Mouse (Mus musculus) G1E (cell line): Measurements from ENCODE around the gene Slc25a20. TPM values are rescaled to one million over a fixed set of nuclear protein-coding genes. Genes with fewer than 3 reads are reported as not detected.

Experiments
- ATAC-seq: 2 replicates; pipeline ENCODE4 v1.8.0; 2016; ENCODE audit warnings: mild to moderate bottlenecking; ENCODE audit not compliant: insufficient number of reproducible peaks, poor library complexity, low FRiP score, severe bottlenecking; ENCODE audit errors: extremely low read depth
- DNase-seq: peaks from one replicate; pipeline ENCODE4 v3.0.0; 2012; ENCODE audit warnings: low spot score
- H3K27me3 ChIP-seq: 2 replicates; pipeline ENCODE4 v1.6.1; 2012; ENCODE audit warnings: mild to moderate bottlenecking, low read length, inconsistent platforms; ENCODE audit not compliant: insufficient read depth
- H3K36me3 ChIP-seq: replicated peaks from 2 replicates; pipeline ENCODE3; 2012; ENCODE audit warnings: mild to moderate bottlenecking, inconsistent platforms
- H3K4me1 ChIP-seq: 2 replicates; pipeline ENCODE4 v1.6.1; 2012; ENCODE audit warnings: low read depth, low read length, inconsistent platforms, mixed read lengths; ENCODE audit not compliant: insufficient read depth
- H3K4me3 ChIP-seq: 2 replicates; pipeline ENCODE4 v1.5.1; 2012; ENCODE audit warnings: low read depth, mild to moderate bottlenecking, inconsistent platforms, low read length, moderate library complexity, mixed read lengths
- H3K9me3 ChIP-seq: replicated peaks from 2 replicates; pipeline ENCODE4 v1.6.1; 2012; ENCODE audit warnings: inconsistent platforms
- CTCF ChIP-seq: IDR thresholded peaks from 2 replicates; pipeline ENCODE4 v1.5.1; 2012; ENCODE audit warnings: low read depth, low read length, inconsistent platforms, mixed read lengths
- GATA1 ChIP-seq: IDR thresholded peaks from 2 replicates; pipeline ENCODE4 v1.6.1; 2012; ENCODE audit warnings: borderline replicate concordance, low read length, inconsistent platforms, mixed read lengths
- GATA2 ChIP-seq: IDR thresholded peaks from 2 replicates; pipeline ENCODE4 v1.6.1; 2012; ENCODE audit warnings: low read depth, low read length, inconsistent platforms, borderline replicate concordance
- POLR2AphosphoS5 ChIP-seq: IDR thresholded peaks from 2 replicates; pipeline ENCODE4 v1.6.1; 2012; ENCODE audit warnings: low read depth, low read length, inconsistent platforms; ENCODE audit not compliant: insufficient replicate concordance
- TAL1 ChIP-seq: conservative IDR thresholded peaks from 2 replicates; pipeline ENCODE4 v1.6.1; 2012; ENCODE audit warnings: low read depth, low read length, inconsistent platforms, mixed read lengths
- polyA plus RNA-seq: library from polyadenylated mRNA; stranded (reverse); fragments of >175 nt; gene quantifications from 2 replicates; pipeline ENCODE4 v1.2.3, GENCODE M21; 2012
- total RNA-seq, 2 experiments: library from RNA; stranded (forward) in 1 of 2; stranded (reverse) in 1 of 2; fragments of 200-1000 nt in 1 of 2; fragments of >200 nt in 1 of 2; fragmentation: Nextera tagmentation in 1 of 2; gene quantifications; 2 replicates each; pipeline ENCODE4 v1.2.3; 2014 to 2017

Slc25a20 gene
- total and polyA plus RNA-seq, 3 experiments = 7.7 to 30.3 (median 17.8) TPM

DNA sequence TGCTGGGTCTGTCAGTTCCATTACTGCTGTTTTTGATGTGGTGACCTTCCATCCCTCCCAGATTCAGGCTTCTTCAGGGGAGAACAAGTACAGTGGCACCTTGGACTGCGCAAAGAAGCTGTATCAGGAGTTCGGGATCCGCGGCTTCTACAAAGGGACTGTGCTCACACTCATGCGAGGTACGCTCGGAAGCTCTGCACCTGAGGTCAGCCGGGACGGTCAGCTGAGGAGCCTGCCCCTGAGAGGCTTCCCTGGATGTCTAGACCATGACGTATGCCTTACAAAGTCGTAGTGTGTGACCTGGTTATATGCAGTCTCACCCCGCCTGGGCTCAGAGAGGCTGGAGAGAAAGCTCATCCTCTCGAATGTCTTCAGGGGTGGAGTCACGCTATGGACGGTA, 18.1 kb downstream of the Slc25a20 start:
- no peaks in the 10 kb centered on the region for H3K9me3 ChIP-seq
- peaks cover 82% of the 10 kb centered on the region for H3K36me3 ChIP-seq
- no peaks in the 10 kb centered on the region for H3K27me3 ChIP-seq
- H3K4me3 ChIP-seq = no peak overlapping the region
- ATAC-seq (no peak), DNase-seq (no peak)
- H3K4me1 ChIP-seq = no peaks in the 10 kb centered on the region
- TF ChIP-seq CTCF (no peak), GATA2 (no peak), TAL1 (no peak), GATA1 (no peak), POLR2AphosphoS5 (no peak)

GRCm38 (mm10) chr9:108686475-108686887, 24.6 kb downstream of the Slc25a20 start:
- H3K9me3 ChIP-seq = no peaks in the 10 kb centered on the region
- ATAC-seq = no peak
- peaks cover 35% of the 10 kb centered on the region for H3K36me3 ChIP-seq
- H3K27me3 ChIP-seq = peaks cover 8% of the 10 kb centered on the region
- no peak for DNase-seq
- no peak overlapping the region for H3K4me3 ChIP-seq
- H3K4me1 ChIP-seq = peaks cover 3% of the 10 kb centered on the region; the same call in 1 of the 2 replicates
- TF ChIP-seq CTCF (no peak), POLR2AphosphoS5 (no peak), TAL1 (no peak), GATA2 (no peak), GATA1 (no peak)

GRCm38 (mm10) chr9:108687181-108687580, 25.3 kb downstream of the Slc25a20 start:
- Histone ChIP-seq H3K27me3 (peaks cover 13% of the 10 kb centered on the region), H3K4me1 (peaks cover 3% of the 10 kb centered on the region; the same call in 1 of the 2 replicates), H3K4me3 (no peak overlapping the region), H3K36me3 (peaks cover 31% of the 10 kb centered on the region), H3K9me3 (peaks cover 6% of the 10 kb centered on the region)
- ATAC-seq (no peak), DNase-seq (no peak)
- TF ChIP-seq POLR2AphosphoS5 = no peak
- TF ChIP-seq GATA2 = no peak
- TF ChIP-seq TAL1 = no peak
- no peak for TF ChIP-seq CTCF
- no peak for TF ChIP-seq GATA1

DNA sequence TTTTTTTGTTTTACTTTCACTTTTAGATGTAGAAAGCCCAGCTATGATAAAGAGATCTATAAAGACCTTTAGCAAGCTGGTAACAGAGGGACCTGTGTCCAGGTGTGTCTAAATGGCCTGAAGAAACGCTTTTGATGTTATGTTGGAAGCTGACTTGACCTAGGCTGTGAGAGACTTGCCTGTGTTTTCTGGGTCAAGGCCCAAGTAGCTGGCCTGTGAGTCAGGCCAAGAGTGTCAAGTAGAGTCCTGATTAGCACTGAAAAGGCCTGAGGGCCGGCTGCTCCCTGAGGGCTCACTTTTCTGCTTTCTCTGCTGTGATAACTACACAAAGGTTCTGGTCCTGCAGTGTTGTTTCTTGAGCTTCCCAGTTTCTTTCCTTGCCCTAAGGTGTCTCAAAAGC, 25.8 kb downstream of the Slc25a20 start:
- peaks cover 26% of the 10 kb centered on the region for H3K36me3 ChIP-seq
- H3K4me3 ChIP-seq = no peak overlapping the region
- DNase-seq = no peak
- H3K4me1 ChIP-seq = peaks cover 3% of the 10 kb centered on the region; the same call in 1 of the 2 replicates
- ATAC-seq = no peak
- peaks cover 18% of the 10 kb centered on the region for H3K27me3 ChIP-seq
- peaks cover 11% of the 10 kb centered on the region for H3K9me3 ChIP-seq
- TF ChIP-seq CTCF (no peak), GATA2 (no peak), TAL1 (no peak), GATA1 (no peak), POLR2AphosphoS5 (no peak)

DNA sequence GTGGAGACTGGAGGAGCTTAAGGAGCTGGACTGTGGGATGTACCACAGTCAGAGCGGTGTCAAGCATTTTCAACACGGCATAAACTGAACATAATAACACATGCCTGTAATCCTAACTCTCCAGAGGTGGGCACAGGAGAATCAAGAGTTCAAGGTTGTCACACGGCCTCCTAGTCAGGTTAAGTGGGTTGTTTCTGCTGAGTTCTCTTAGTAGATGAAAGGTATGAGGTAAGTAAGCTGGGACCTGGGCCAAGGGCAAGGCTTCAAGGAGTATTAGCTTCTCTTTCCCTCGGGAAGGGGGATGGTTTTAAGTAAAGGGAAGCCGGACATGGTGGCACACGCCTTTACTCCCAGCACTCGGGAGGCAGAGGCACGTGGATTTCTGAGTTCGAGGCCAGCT, 26.6 kb downstream of the Slc25a20 start:
- no peak for DNase-seq

GRCm38 (mm10) chr9:108689106-108689505, 27.2 kb downstream of the Slc25a20 start, which contains the start of gene Prkar2a:
Prkar2a (plus strand) TSS chr9:108689314.
- H3K4me3 ChIP-seq = no peak within 1 kb of the TSS
- TF ChIP-seq GATA1 (no peak), GATA2 (no peak), POLR2AphosphoS5 (no peak), TAL1 (no peak)
- peaks cover 3% of the 10 kb centered on the region; the same call in 1 of the 2 replicates for H3K4me1 ChIP-seq
- peaks cover 15% of the 10 kb centered on the region for H3K9me3 ChIP-seq
- H3K27me3 ChIP-seq = peaks cover 23% of the 10 kb centered on the region
- ATAC-seq = no peak
- peaks cover 11% of the 10 kb centered on the region for H3K36me3 ChIP-seq
- no peak for DNase-seq

More for the DNA sequence above, 26.6 kb downstream of the Slc25a20 start:
- ATAC-seq = no peak
- Histone ChIP-seq H3K4me3 (no peak overlapping the region), H3K27me3 (peaks cover 23% of the 10 kb centered on the region), H3K36me3 (peaks cover 18% of the 10 kb centered on the region), H3K9me3 (peaks cover 15% of the 10 kb centered on the region), H3K4me1 (peaks cover 3% of the 10 kb centered on the region; the same call in 1 of the 2 replicates)
- no peak for TF ChIP-seq CTCF
- no peak for TF ChIP-seq GATA1
- no peak for TF ChIP-seq GATA2
- TF ChIP-seq POLR2AphosphoS5 = no peak
- TF ChIP-seq TAL1 = no peak
